Mouse (Mus musculus): ENCODE measurements around the gene Car15. TPM values are rescaled to one million over a fixed set of nuclear protein-coding genes. Genes with fewer than 3 reads are reported as not detected.

The Car15 gene
- total RNA-seq (2023; ENCODE audit: inconsistent age), result 13.5 to 20.7 TPM (median 15.1 TPM) in 4 replicates

DNA sequence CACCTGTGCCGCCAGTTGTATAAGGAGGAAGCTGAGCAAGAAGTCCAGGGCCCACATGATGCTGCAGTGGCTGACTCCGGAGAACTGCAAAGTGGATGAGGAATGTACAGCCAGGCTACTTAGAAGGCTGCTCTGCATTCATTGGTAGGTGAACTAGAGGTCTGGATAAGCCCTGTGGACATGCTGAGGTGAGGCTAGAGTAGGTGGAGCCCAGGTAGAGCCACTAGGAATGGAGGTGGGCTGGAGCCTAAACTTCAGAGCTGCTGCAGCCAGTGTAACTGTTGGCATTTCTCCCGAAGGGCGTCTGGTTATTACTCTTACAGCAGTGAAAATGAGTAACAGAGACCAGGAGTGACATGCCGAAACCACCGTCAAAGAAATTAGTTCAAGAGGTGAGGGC, at the start of gene Car15:
TSS of gene Car15 (minus strand) at position 314 of the 400 bp plus-strand sequence.

GRCm38 (mm10) chr16:17832821-17833220, 5.3 kb downstream of the Car15 start, which contains the start of gene B830017H08Rik:
TSS of gene B830017H08Rik (plus strand) at chr16:17833121.

GRCm38 (mm10) chr16:17796971-17797811, 41.0 kb downstream of the Car15 start, which contains the start of gene Scarf2:
TSS of gene Scarf2 (plus strand) at chr16:17797282.

Other genes starting within 250 kb of the Car15 start
- gene Smpd4, start 219.0 kb downstream of the Car15 start, total RNA-seq (2023; ENCODE audit: inconsistent age), result 48.5 to 64.1 TPM (median 53.1 TPM) in 4 replicates
- gene Ccdc74a, start 191.9 kb downstream of the Car15 start, total RNA-seq (2023; ENCODE audit: inconsistent age), result not detected in 4 replicates
- gene Med15, start 105.5 kb downstream of the Car15 start, total RNA-seq (2023; ENCODE audit: inconsistent age), result 126 to 138 TPM (median 127 TPM) in 4 replicates
- gene Klhl22, start 78.7 kb downstream of the Car15 start, total RNA-seq (2023; ENCODE audit: inconsistent age), result 10.9 to 21.7 TPM (median 12.8 TPM) in 4 replicates
- 0.24 to 0.26 TPM (median 0.24 TPM) in 3 of 4 replicates, not detected in the other for gene Scarf2, start 41.1 kb downstream of the Car15 start, total RNA-seq (2023; ENCODE audit: inconsistent age)
- not detected in 4 replicates for gene B830017H08Rik, start 5.2 kb downstream of the Car15 start, total RNA-seq (2023; ENCODE audit: inconsistent age)
- gene Gm20518, start 53.3 kb upstream of the Car15 start, total RNA-seq (2023; ENCODE audit: inconsistent age), result 2.6 to 3.5 TPM (median 2.9 TPM) in 4 replicates
- gene Tssk1, start 55.9 kb upstream of the Car15 start, total RNA-seq (2023; ENCODE audit: inconsistent age), result not detected in 4 replicates
- 64.1 to 71.8 TPM (median 67.0 TPM) in 4 replicates for gene Dgcr2, start 60.2 kb upstream of the Car15 start, total RNA-seq (2023; ENCODE audit: inconsistent age)
- gene Tssk2, start 60.3 kb upstream of the Car15 start, total RNA-seq (2023; ENCODE audit: inconsistent age), result not detected in 4 replicates
- gene Ess2, start 73.0 kb upstream of the Car15 start, total RNA-seq (2023; ENCODE audit: inconsistent age), result 56.0 to 63.9 TPM (median 58.8 TPM) in 4 replicates
- gene Gsc2, start 76.7 kb upstream of the Car15 start, total RNA-seq (2023; ENCODE audit: inconsistent age), result not detected in 4 replicates
- 24.4 to 32.4 TPM (median 27.8 TPM) in 4 replicates for gene Slc25a1, start 89.9 kb upstream of the Car15 start, total RNA-seq (2023; ENCODE audit: inconsistent age)
- not detected in 4 replicates for gene Vpreb2, start 142.1 kb upstream of the Car15 start, total RNA-seq (2023; ENCODE audit: inconsistent age)
- 19.0 to 24.7 TPM (median 23.8 TPM) in 4 replicates for gene Dgcr6, start 214.5 kb upstream of the Car15 start, total RNA-seq (2023; ENCODE audit: inconsistent age)

Measured in B cell, adult (primary cell).